Mouse (Mus musculus): Measurements from ENCODE around the gene Daam1. TPM values are rescaled to one million over a fixed set of nuclear protein-coding genes. Genes with fewer than 3 reads are reported as not detected.

The Daam1 gene
- polyA plus RNA-seq, 1 experiment = 37.2 TPM

DNA sequence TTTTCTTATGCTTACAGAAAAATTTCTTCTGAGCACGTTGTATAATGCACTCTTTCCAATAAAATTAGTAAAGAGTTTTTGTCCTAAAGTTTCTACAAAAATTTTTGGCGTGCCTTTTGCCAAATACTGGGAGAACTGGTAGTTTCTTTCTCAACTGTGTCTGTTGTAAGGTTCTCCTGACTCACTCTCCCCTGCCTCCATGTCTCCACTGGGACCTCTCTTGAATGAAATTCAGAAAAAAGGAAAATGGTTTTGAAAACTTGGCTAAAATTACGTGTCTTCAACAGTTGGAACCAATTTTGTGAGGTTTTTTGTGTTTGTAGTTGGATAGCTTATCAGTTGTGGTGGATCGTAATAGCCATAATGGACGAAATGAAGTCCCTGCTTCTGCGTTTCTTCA lies 43.7 kb downstream of the Daam1 start:
- TF ChIP-seq GATA1 (IDR thresholded peaks at IDR 0.05; ENCODE audit: low read length) = no peak

DNA sequence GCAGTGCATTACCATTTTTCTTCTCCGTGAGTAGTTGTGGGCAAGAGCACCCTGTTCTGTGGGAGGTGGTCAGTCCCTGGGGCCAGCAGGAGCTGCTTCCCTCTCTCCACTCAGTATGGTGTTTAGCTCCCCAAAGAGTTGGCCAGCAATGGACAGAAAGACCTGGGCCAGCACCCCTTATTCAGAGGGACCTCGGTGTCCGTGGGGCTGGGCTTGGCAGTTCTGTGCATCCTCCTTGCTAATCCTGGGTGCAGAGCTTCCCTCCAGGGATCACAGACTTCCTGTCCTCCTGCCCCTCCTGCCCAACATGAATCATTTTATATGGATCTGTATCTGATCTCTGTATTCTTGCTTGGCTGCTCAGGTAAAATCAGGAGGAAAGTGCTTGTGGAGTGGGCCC lies 44.1 kb downstream of the Daam1 start:
- TF ChIP-seq GATA1 (IDR thresholded peaks at IDR 0.05; ENCODE audit: low read length) = no peak

DNA sequence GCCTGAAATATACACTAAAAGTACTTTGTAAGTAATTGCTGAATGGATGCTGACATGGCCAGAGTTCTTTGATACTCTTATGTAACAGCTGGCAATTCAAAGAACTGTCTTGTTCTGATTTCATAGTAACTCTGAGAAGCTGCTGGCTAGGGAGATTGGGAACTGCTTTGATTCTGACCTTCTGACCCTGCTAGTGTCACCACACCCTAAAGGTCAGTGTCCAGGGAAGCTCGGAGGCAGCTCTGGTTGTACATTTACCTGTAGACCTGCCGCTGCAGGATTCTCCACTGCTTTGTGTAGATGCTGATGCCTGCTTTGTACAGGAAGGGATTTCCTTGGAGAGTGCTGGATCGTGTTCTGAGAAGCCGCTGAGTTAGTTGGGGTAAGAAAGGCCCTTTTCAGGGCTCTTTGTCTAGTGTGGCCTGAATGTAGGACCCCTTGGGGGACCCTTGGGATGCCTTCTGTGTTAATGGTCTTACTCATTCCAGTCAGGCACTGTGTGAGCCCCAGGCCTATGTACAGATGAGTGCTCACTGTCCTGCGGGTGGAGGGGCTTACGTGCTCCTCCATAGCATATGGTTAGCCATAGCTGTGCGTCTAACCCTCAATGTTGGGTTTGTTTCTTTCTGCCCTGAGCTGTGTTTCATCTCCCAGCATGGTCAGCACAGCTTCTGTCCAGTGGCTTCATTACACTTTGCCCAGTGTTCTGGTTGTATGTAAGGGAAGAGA lies 45.0 kb downstream of the Daam1 start:
- TF ChIP-seq GATA1 (IDR thresholded peaks at IDR 0.05; ENCODE audit: low read length) = no peak

DNA sequence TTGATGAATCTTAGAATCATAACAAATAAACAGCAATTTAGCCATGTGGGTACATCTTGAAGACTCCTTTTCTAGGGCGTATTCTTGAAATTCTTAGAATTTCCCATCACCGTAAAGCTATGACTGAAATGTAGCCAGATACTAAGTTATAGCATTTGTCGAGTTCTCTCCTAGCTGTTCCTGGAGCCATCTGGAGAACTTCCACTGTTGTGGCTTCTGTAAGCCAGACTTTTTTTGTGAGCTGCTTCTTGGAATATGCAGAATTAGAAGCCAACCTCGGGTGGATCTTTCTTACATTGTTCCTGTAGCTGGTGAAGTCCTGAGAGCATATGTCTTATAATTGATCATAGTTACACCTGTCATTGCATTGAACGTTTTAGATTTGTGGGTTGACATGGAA lies 50.1 kb downstream of the Daam1 start:
- no peak for TF ChIP-seq GATA1 (IDR thresholded peaks at IDR 0.05; ENCODE audit: low read length)

DNA sequence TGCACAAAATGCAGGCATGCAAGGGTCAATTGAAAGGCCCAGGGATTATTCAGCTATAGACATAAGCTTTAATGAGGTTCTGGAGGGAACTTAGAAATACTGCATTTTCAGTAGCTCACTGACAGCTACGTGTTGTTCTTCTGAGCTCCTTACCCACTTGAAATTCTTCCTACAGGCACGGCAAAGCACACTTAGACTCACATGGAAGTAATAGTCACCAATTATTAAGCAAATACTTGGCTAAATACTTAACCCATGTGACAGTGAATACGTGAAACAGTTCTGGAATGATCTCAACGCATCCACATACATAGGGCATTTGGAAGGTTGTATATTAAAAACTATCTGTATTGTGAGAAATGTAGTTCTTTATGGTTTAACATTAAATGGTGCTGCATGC lies 50.6 kb downstream of the Daam1 start:
- no peak for TF ChIP-seq GATA1 (IDR thresholded peaks at IDR 0.05; ENCODE audit: low read length)

DNA sequence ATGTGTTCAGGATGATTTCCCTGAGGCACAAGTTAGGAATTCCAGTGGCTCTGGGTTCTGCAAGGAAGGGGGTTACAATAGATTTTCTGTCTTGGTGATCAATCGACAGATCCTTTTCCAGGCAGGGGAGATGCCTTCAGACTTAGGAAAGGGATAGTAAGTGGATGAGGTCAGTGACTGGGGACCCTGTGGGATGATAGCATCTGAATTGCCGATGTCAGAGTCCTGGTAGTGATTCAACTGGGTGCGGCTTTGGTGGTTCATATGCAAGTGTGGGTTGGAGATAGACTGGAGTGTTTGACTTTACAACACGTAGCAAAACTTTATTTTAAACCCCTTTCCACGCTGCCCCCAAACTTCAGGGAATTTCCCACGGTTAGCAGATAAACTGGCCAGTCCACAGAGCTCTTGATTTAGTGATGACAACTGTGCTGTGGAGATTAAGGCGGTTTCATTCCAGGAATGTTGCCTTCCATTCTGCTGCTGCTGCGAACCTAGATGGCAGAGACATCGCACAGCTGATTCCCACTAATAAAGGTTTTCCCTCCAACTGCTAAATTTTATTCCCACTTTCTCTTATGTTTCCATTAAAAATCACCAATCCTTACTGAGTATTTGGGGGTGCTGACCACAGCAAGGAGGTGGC lies 52.3 kb downstream of the Daam1 start:
- TF ChIP-seq GATA1 (IDR thresholded peaks at IDR 0.05; ENCODE audit: low read length) = no peak

DNA sequence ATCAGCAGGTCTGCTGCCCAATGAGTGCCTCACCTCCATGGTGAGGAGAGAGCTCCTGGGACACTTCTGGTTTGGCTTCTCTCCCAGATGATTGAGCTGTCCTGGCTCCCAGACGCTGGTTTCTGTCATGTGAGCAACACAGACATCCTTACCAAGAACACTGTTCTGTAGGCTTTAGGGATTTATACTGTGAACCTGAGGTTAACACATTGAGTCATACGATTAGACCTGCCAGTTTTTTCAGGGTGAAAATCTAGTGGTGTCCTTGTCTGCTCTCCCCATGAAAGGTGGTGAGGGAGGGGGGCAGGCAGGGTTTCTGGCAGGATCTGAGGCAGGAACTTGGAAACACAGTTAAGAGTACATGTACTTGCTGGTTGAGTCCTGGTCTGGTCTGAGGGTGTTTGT lies 54.3 kb downstream of the Daam1 start:
- TF ChIP-seq GATA1 (IDR thresholded peaks at IDR 0.05; ENCODE audit: low read length) = no peak

DNA sequence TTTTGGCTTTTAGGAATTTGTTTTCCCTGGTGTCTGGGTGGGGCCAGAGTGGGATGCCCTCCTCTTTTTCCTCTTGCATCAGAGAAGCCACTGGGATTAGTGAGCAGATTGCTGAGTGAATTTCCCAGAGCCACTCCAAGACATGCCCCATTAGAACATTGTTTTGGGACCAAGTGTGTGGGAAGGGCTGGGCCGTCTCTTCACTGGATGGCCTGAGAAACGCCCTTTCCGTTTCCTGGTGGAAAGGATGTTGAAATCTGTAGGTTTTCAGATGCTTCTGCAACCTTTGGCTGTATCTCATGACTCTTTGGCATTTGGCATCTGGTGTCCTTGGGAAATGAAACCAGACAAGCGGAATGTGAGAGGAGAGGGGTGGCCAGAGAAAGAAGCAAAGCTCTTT lies 54.8 kb downstream of the Daam1 start:
- no peak for TF ChIP-seq GATA1 (IDR thresholded peaks at IDR 0.05; ENCODE audit: low read length)

DNA sequence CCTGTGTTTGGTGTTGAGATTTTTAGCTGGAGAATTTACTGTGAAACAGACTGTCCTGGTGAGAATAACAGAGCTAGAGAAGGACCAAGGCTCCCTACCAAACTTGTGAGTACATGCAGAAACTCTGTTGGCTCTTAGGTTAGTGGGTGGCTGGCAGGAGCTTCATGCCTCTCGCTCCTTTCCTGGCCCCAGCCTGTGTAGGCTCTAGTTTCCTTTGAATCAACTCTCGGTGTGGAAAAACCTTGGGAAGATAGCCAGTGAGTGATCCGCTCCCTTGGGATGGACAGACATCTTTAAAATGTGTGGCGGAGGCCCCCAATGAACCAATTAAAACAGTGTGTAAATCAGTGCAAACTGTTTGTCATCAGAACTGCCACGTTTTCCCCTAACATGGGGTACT lies 55.5 kb downstream of the Daam1 start:
- no peak for TF ChIP-seq GATA1 (IDR thresholded peaks at IDR 0.05; ENCODE audit: low read length)

DNA sequence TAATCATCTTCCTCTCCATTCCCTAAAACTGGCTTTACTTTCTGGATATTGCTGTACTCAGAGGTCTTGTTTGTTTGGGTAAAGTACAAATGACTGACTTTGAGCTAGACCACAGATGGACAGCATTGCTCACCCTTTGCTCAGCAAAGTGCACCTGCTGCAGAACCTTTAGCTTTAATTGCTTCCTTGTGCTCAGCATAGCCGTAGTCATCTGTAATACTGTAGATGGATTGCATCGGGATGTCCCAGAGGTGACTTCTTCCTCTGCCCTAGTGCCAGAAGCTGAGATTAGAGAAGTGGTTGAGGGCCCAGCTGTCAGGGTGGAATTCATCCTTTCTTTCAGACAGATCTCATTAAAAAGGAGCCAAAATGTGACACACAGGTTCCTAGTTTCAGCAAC lies 56.1 kb downstream of the Daam1 start:
- no peak for TF ChIP-seq GATA1 (IDR thresholded peaks at IDR 0.05; ENCODE audit: low read length)

DNA sequence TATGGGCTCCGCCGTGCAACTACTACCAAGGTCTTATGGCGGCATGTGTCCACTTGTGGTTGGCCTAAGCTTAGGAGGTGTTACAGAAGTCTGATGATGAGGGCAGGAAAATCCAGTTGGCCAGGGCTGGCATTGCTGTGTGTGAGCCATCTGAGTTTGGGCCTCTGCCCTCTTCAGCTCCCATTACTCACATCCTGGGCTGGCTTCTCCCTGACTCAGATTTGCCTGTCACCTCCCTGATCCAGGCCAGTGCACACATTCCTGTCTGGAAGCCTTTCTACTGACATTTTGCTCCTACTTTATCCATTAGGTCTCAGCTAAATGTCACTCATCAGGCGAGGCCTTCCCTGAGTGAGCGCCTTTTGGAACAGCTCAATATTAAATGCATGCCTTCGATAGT lies 57.5 kb downstream of the Daam1 start:
- no peak for TF ChIP-seq GATA1 (IDR thresholded peaks at IDR 0.05; ENCODE audit: low read length)

DNA sequence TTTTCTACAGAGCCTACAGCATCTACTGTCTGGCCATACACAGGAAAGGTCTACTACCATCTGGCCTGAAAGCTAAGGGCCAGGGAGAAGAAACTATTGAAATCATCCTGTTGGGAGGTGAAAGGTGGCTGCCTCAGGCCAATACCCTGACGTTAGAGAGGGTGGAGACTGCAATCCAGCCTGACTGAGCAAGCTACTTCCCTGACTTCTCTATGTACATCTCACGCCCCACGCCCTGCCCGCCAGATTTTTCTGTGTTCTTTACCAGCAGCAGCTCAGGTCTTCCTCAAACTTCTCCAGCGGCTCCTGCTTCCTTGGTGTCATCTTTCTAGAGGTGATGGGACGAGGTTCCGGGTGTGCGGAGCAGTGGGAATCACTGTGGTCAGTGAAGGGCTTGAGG lies 58.4 kb downstream of the Daam1 start:
- no peak for TF ChIP-seq GATA1 (IDR thresholded peaks at IDR 0.05; ENCODE audit: low read length)

DNA sequence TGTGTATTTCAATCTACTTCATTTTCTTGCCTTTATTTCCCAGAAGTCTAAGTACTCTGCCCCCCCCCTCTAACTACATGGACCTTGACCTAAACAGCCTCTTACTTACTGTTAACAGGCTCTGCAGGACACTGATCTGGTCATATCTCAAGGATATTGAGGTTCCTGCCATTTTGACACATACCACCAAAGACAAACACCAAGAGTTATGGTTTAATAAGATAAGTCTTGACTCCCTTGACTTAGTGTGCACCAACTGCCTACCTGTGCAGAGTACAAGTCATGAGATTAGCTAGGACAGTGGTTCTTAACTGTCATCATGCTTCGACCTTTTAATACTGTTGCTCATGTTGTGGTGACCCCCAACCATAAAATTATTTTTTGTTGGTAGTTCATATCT lies 59.4 kb downstream of the Daam1 start:
- no peak for TF ChIP-seq GATA1 (IDR thresholded peaks at IDR 0.05; ENCODE audit: low read length)

DNA sequence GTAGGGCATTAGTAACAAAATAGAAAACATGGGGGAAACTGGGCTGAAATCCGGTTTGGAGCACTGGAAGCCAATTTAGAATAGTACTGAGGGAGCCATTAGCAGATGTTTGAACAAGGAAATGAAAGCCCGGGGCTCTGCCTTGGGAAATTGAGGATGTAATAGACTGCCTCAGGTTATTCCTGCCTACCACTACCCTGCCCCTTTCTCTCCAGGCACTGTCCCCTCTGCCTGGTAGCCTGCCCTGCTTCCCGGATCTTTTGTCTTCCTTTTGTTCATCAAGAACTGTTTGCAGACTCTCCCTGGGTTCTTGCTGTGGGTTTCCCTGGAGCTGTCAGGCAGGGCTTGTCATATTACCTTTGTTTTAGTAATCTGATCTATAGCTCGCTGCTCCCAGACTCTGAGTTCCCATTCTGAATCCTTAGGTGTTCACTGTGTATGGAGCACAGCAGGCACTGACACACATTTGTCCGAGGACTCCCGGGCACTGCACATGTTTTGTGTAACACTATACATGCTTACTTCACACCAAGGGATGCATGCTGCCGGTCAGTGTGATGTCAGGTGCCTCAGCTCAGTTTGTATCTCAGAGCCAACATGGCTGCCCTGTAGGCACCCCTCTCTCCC lies 61.0 kb downstream of the Daam1 start:
- TF ChIP-seq GATA1 (IDR thresholded peaks at IDR 0.05; ENCODE audit: low read length) = no peak

DNA sequence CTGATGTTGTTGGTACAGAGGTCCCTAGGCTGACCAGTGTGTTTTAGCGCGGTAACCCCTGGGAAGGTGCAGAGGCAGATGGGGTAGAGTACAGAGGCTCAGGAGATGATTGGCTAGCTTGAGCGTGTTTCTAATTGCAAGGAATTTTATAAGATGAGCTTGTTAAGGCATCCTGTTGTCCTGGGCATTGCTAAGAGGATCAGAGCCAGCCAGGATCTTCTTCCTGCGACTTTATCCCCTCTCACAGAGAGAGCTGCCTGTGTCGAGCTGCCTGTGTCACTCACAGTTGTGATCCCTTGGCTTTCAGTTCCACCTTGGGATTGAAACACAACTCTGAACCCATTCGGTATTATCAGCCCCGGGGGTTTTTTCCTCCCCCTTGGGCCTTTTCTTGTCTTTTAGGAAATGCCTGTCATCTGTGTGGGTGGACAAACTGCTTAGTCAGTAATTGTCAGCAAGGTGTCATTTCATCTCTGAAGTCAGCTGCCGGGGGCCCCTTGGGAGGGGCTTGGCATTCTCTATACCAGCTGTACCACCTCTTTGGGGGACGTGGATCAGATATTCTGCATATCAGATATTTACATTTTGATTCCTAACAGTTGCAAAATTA lies 62.2 kb downstream of the Daam1 start:
- TF ChIP-seq GATA1 (IDR thresholded peaks at IDR 0.05; ENCODE audit: low read length) = no peak

DNA sequence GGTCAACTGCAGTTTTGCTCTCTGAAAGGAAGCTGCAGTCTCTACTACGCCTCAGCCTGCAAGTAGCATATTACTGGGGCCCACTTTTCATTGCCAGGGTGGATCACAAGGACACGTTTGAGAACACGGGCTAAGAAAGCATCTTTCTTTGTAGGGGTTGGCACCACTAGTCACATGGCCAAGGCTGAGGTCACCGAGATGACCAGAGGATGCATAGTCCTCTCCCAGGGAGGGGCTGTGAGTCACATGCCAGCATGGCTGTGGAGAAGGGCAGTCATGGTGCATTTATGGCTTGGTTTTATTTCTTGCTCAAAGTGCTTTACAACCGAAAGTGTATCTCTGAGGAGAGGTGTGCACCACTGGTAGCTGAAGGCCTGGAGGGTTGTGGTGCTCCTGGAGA lies 67.4 kb downstream of the Daam1 start:
- no peak for TF ChIP-seq GATA1 (IDR thresholded peaks at IDR 0.05; ENCODE audit: low read length)

Measured in G1E-ER4 (cell line).